Mouse (Mus musculus) midbrain, embryonic 14.5 days (tissue): Measurements from ENCODE around the gene Plscr3. TPM values are rescaled to one million over a fixed set of nuclear protein-coding genes. Genes with fewer than 3 reads are reported as not detected.

Experiments used
- ATAC-seq: fragments of 200-750 bp; cut with Nextera tagmentation; 2 replicates; pipeline ENCODE4 v1.8.0; 2017; ENCODE audit warnings: moderate number of reproducible peaks, moderate library complexity; ENCODE audit not compliant: low FRiP score, low TSS enrichment
- DNase-seq: peaks from one replicate; pipeline ENCODE4 v3.0.0-alpha.2; 2015
- H3K27ac ChIP-seq: fragments of 300-500 bp; sonication (generic); replicated peaks from 2 replicates; pipeline ENCODE4 v1.5.1; 2014; ENCODE audit warnings: mild to moderate bottlenecking, low read depth, low read length, moderate library complexity
- H3K27me3 ChIP-seq: fragments of 300-500 bp; sonication (generic); 2 replicates; pipeline ENCODE4 v1.6.1; 2014; ENCODE audit warnings: low read length, control low read depth, mixed read lengths; ENCODE audit not compliant: control insufficient read depth, insufficient read depth
- H3K36me3 ChIP-seq: fragments of 300-500 bp; sonication (generic); 2 replicates; pipeline ENCODE4 v1.6.1; 2014; ENCODE audit warnings: low read length, control low read depth; ENCODE audit not compliant: control insufficient read depth, insufficient read depth
- H3K4me1 ChIP-seq: fragments of 300-500 bp; sonication (generic); 2 replicates; pipeline ENCODE4 v1.6.1; 2014; ENCODE audit warnings: mild to moderate bottlenecking, antibody characterized with exemption, low read length, control low read depth; ENCODE audit not compliant: control insufficient read depth, insufficient read depth
- H3K4me2 ChIP-seq: fragments of 300-500 bp; sonication (generic); 2 replicates; pipeline ENCODE4 v1.6.1; 2014; ENCODE audit warnings: mild to moderate bottlenecking, low read length, moderate library complexity
- H3K4me3 ChIP-seq: fragments of 300-500 bp; sonication (generic); replicated peaks from 2 replicates; pipeline ENCODE4 v1.5.1; 2014; ENCODE audit warnings: low read depth, low read length
- H3K9ac ChIP-seq: fragments of 300-500 bp; sonication (generic); replicated peaks from 2 replicates; pipeline ENCODE4 v1.6.1; 2014; ENCODE audit warnings: mild to moderate bottlenecking, low read length, moderate library complexity
- H3K9me3 ChIP-seq: fragments of 300-500 bp; sonication (generic); 2 replicates; pipeline ENCODE4 v1.6.1; 2016; ENCODE audit warnings: low read length, control low read depth, mixed read lengths; ENCODE audit not compliant: control insufficient read depth
- WGBS: fragments of 180-500 bp; shearing (Covaris S2); extraction: QIAGEN DNeasy Blood & Tissue Kit; methylation state at CpG from one replicate; pipeline ENCODE4 v1.1.7; 2014; 5-methylcytosine and 5-hydroxymethylcytosine counted together
- polyA plus RNA-seq: library from polyadenylated mRNA; unstranded; fragments of >200 nt; fragmentation: Nextera tagmentation; extraction: Ambion mirVana; gene quantifications from 2 replicates; pipeline ENCODE4 v1.2.1, GENCODE M21; 2014

The Plscr3 gene
- polyA plus RNA-seq, 1 experiment from 2014 or later, result 51.9 TPM

- Histone ChIP-seq H3K4me3 (peak overlapping the region; percentile 94), H3K9me3 (no peaks in the 10 kb centered on the region), H3K36me3 (peaks cover 20% of the 10 kb centered on the region), H3K4me1 (peaks cover 34% of the 10 kb centered on the region), H3K9ac (peak overlapping the region; percentile 95), H3K27ac (peak overlapping the region; percentile 96), H3K27me3 (no peaks in the 10 kb centered on the region), H3K4me2 (peak overlapping the region; percentile 99)
- under 1% methylated on average over 52 of the region's 52 CpGs for WGBS
- peak; percentile 6; the same call in 1 of the 2 replicates for ATAC-seq
- peak; percentile 72 for DNase-seq
Measured at GRCm38 (mm10) chr11:69836703-69837576, 9.2 kb upstream of the Plscr3 start.

GRCm38 (mm10) chr11:69837604-69837951 lies 8.6 kb upstream of the Plscr3 start, which contains the start of gene Nlgn2:
Gene Nlgn2 (minus strand): TSS chr11:69837784.
- peak within 1 kb of the TSS; percentile 95 for H3K9ac ChIP-seq
- DNase-seq, result peak; percentile 93
- H3K4me3 ChIP-seq, result peak within 1 kb of the TSS; percentile 94
- WGBS, result 0% methylated on average over 32 of the region's 32 CpGs
- peaks cover 34% of the 10 kb centered on the region for H3K4me1 ChIP-seq
- H3K27me3 ChIP-seq, result no peaks in the 10 kb centered on the region
- peaks cover 14% of the 10 kb centered on the region for H3K36me3 ChIP-seq
- peak within 1 kb of the TSS; percentile 96 for H3K27ac ChIP-seq
- H3K9me3 ChIP-seq, result no peaks in the 10 kb centered on the region
- ATAC-seq, result peak; percentile 79; the same call in 1 of the 2 replicates
- H3K4me2 ChIP-seq, result peak within 1 kb of the TSS; percentile 99

- peak within 1 kb of the TSS; percentile 95 for H3K9ac ChIP-seq
- H3K27ac ChIP-seq, result peak within 1 kb of the TSS; percentile 96
- H3K27me3 ChIP-seq, result no peaks in the 10 kb centered on the region
- WGBS, result under 1% methylated on average over 34 of the region's 34 CpGs
- peaks cover 34% of the 10 kb centered on the region for H3K4me1 ChIP-seq
- peaks cover 8% of the 10 kb centered on the region for H3K36me3 ChIP-seq
- peak within 1 kb of the TSS; percentile 94 for H3K4me3 ChIP-seq
- no peaks in the 10 kb centered on the region for H3K9me3 ChIP-seq
- ATAC-seq (peak; percentile 87), DNase-seq (peak; percentile 98)
- peak within 1 kb of the TSS; percentile 99 for H3K4me2 ChIP-seq
Measured at GRCm38 (mm10) chr11:69837952-69838713, 8.0 kb upstream of the Plscr3 start, which contains the start of gene Tmem256. Gene Tmem256 (plus strand): TSS chr11:69838514.

- Histone ChIP-seq H3K9ac (peak overlapping the region; percentile 57), H3K4me2 (peak overlapping the region; percentile 99), H3K9me3 (no peaks in the 10 kb centered on the region), H3K27ac (peak overlapping the region; percentile 96), H3K36me3 (peaks cover 3% of the 10 kb centered on the region), H3K27me3 (no peaks in the 10 kb centered on the region), H3K4me3 (peak overlapping the region; percentile 94), H3K4me1 (peaks cover 31% of the 10 kb centered on the region)
- no peak for DNase-seq
- 0% methylated on average over 7 of the region's 7 CpGs for WGBS
- ATAC-seq, result no peak
Measured at GRCm38 (mm10) chr11:69838714-69839104, 7.5 kb upstream of the Plscr3 start.

- DNase-seq, result peak; percentile 54
- H3K9me3 ChIP-seq, result no peaks in the 10 kb centered on the region
Measured at GRCm38 (mm10) chr11:69846738-69847688, 837 bp downstream of the Plscr3 start.

GRCm38 (mm10) chr11:69848021-69848420 lies 1.8 kb downstream of the Plscr3 start:
- no peaks in the 10 kb centered on the region for H3K9me3 ChIP-seq
- H3K4me3 ChIP-seq, result peak overlapping the region; percentile 73
- no peak overlapping the region; the same call in 1 of the 2 replicates for H3K9ac ChIP-seq
- WGBS, result 96% methylated on average over 6 of the region's 6 CpGs
- peaks cover 47% of the 10 kb centered on the region for H3K36me3 ChIP-seq
- DNase-seq (no peak), ATAC-seq (no peak)
- peak overlapping the region; percentile 82 for H3K4me2 ChIP-seq
- H3K4me1 ChIP-seq, result peaks cover 19% of the 10 kb centered on the region
- H3K27me3 ChIP-seq, result no peaks in the 10 kb centered on the region
- H3K27ac ChIP-seq, result no peak overlapping the region

More at GRCm38 (mm10) chr11:69846738-69847688, 837 bp downstream of the Plscr3 start:
- Histone ChIP-seq H3K4me1 (peaks cover 19% of the 10 kb centered on the region), H3K27me3 (no peaks in the 10 kb centered on the region), H3K36me3 (peaks cover 42% of the 10 kb centered on the region), H3K4me2 (peak overlapping the region; percentile 82), H3K9ac (peak overlapping the region; percentile 90), H3K27ac (peak overlapping the region; percentile 94), H3K4me3 (peak overlapping the region; percentile 73)
- whole genome bisulfite sequencing, result 12% methylated on average over 37 of the region's 37 CpGs
- peak; percentile 53 for ATAC-seq

- Histone ChIP-seq H3K36me3 (peaks cover 47% of the 10 kb centered on the region), H3K4me3 (no peak overlapping the region)
Measured at GRCm38 (mm10) chr11:69849128-69849527, 3.0 kb downstream of the Plscr3 start.

GRCm38 (mm10) chr11:69849884-69850283 lies 3.7 kb downstream of the Plscr3 start:
- Histone ChIP-seq H3K4me2 (no peak overlapping the region), H3K4me3 (no peak overlapping the region), H3K9ac (no peak overlapping the region), H3K9me3 (no peaks in the 10 kb centered on the region), H3K27me3 (no peaks in the 10 kb centered on the region), H3K27ac (no peak overlapping the region), H3K4me1 (peaks cover 19% of the 10 kb centered on the region), H3K36me3 (peaks cover 47% of the 10 kb centered on the region)
- ATAC-seq, result no peak
- DNase-seq, result no peak
- WGBS, result 97% methylated on average over 15 of the region's 15 CpGs

More at GRCm38 (mm10) chr11:69849128-69849527, 3.0 kb downstream of the Plscr3 start:
- H3K27me3 ChIP-seq, result no peaks in the 10 kb centered on the region
- DNase-seq (no peak), ATAC-seq (no peak)
- no peak overlapping the region for H3K27ac ChIP-seq
- no peak overlapping the region for H3K9ac ChIP-seq
- H3K4me1 ChIP-seq, result peaks cover 19% of the 10 kb centered on the region
- no peak overlapping the region for H3K4me2 ChIP-seq
- no peaks in the 10 kb centered on the region for H3K9me3 ChIP-seq
- WGBS, result 94% methylated on average over 9 of the region's 9 CpGs
